In the genomic region with DNA sequence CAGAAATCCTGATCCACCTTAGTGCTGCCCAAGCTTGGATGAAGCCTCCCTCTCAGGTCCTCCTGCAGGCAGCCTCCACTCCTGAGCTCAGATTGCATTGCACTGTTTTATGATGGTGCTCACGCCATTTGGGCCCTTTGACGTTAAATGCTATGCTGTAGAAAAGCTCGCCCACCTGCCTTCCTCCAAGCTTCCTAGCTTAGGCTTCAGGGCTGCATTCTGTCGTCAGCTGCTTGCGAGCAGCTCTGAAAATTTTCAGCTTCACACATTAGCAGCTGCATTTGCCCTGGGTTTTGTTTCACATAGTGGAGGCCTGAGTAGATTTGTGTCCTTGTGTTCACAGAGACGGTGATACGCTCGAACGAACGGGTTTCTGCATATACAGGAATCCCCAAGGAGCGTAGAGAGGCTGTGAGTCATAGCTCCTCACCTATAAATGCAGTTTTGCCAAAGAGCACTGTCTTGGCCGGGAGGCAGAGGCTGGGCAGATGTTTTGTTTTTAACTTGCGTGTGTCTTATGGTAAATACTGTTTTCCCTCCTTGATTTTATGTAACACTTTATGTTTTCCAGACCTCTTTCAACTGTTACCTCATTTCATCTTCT, we compare ENCODE assay signal across 14 mouse cellular contexts. TPM values are rescaled to one million over a fixed set of nuclear protein-coding genes. Genes with fewer than 3 reads are reported as not detected.
DNase-seq lines count a peak whose midpoint lies in the region; ATAC-seq lines count a peak whose summit lies in the region.
"Had no signal": no experiment of that assay in that cellular context is flagged by ENCODE, and none has a peak within 500 bp of the region (broad histone marks: within the 10 kb centered on the region; RNA-seq: fewer than 3 reads in every experiment).

No protein-coding gene starts in this region.

- H3K9ac ChIP-seq in midbrain, embryonic 13.5 days (replicated peaks): no peak overlapping the region
- no peak overlapping the region for H3K9ac ChIP-seq in stomach, embryonic 16.5 days (ENCODE audit: low read length)
- H3K9ac ChIP-seq: liver, embryonic 13.5 days had no signal

- no peaks in the 10 kb centered on the region for H3K9me3 ChIP-seq in midbrain, embryonic 10.5 days (replicated peaks)
- no peaks in the 10 kb centered on the region for H3K9me3 ChIP-seq in midbrain, embryonic 13.5 days
- no peaks in the 10 kb centered on the region for H3K9me3 ChIP-seq in stomach, embryonic 16.5 days (replicated peaks; ENCODE audit: control insufficient read depth, low read length)
- H3K9me3 ChIP-seq: liver, embryonic 13.5 days had no signal

- ATAC-seq in frontal cortex, adult (ENCODE audit: low TSS enrichment): peak; percentile 81
- no peak for ATAC-seq in midbrain, embryonic 13.5 days
- ATAC-seq in stomach, embryonic 16.5 days (ENCODE audit: insufficient read depth, low FRiP score): no peak
- ATAC-seq: midbrain, embryonic 16.5 days had no signal

- WGBS in midbrain, embryonic 10.5 days: 79% methylated on average over 13 of the region's 13 CpGs
- 65% methylated on average over 13 of the region's 13 CpGs for WGBS in midbrain, embryonic 13.5 days
- 49% methylated on average over 13 of the region's 13 CpGs for WGBS in stomach, embryonic 16.5 days

- H3K4me2 ChIP-seq in midbrain, embryonic 13.5 days (replicated peaks): no peak overlapping the region
- no peak overlapping the region for H3K4me2 ChIP-seq in stomach, embryonic 16.5 days (ENCODE audit: low read depth, low read length)
- H3K4me2 ChIP-seq: liver, embryonic 13.5 days had no signal

- no peaks in the 10 kb centered on the region; the same call in 1 of the 2 replicates for H3K27me3 ChIP-seq in midbrain, embryonic 10.5 days (ENCODE audit: low read depth, poor library complexity, severe bottlenecking)
- H3K27me3 ChIP-seq in midbrain, embryonic 13.5 days: 0 out of 2 replicates have a peak, but pooled peaks cover 2% of the 10 kb centered on the region
- H3K27me3 ChIP-seq in stomach, embryonic 16.5 days (ENCODE audit: control insufficient read depth, insufficient read depth, low read length): no peaks in the 10 kb centered on the region
- H3K27me3 ChIP-seq: liver, embryonic 13.5 days had no signal

- H3K4me1 ChIP-seq in midbrain, embryonic 10.5 days: peaks cover 18% of the 10 kb centered on the region
- peaks cover 8% of the 10 kb centered on the region; the same call in 1 of the 2 replicates for H3K4me1 ChIP-seq in midbrain, embryonic 13.5 days (replicated peaks)
- peaks cover 10% of the 10 kb centered on the region; the same call in 1 of the 2 replicates for H3K4me1 ChIP-seq in stomach, embryonic 16.5 days (ENCODE audit: control insufficient read depth, insufficient read depth, low read length)

- DNase-seq in frontal cortex, postnatal 14 days (ENCODE audit: low spot score in 2 of 2): no peak
- no peak for DNase-seq in midbrain, embryonic 10.5 days (ENCODE audit: low spot score)
- DNase-seq in forelimb bud, embryonic 11.5 days (ENCODE audit: low read depth, low spot score): peak; percentile 49
- no peak for DNase-seq in adrenal gland, postnatal 10 days
- no peak for DNase-seq in adrenal gland, adult 8-10 months
- DNase-seq: kidney, postnatal 10 days; liver, embryonic 13.5 days; lung, postnatal 14 days; thymus, postnatal 14 days had no signal

- H3K36me3 ChIP-seq in midbrain, embryonic 10.5 days: no peaks in the 10 kb centered on the region
- no peaks in the 10 kb centered on the region for H3K36me3 ChIP-seq in midbrain, embryonic 13.5 days
- no peaks in the 10 kb centered on the region for H3K36me3 ChIP-seq in stomach, embryonic 16.5 days (ENCODE audit: control insufficient read depth, insufficient read depth, low read length)
- H3K36me3 ChIP-seq: liver, embryonic 13.5 days had no signal

- 0 out of 2 replicates have a peak overlapping the region, but pooled peaks have one; percentile 4 for H3K27ac ChIP-seq in midbrain, embryonic 10.5 days (replicated peaks)
- no peak overlapping the region for H3K27ac ChIP-seq in midbrain, embryonic 13.5 days
- peak overlapping the region; percentile 45; the same call in 1 of the 2 replicates for H3K27ac ChIP-seq in stomach, embryonic 16.5 days (ENCODE audit: low read length)
- H3K27ac ChIP-seq: liver, embryonic 13.5 days had no signal

- no peak overlapping the region for H3K4me3 ChIP-seq in midbrain, embryonic 10.5 days
- H3K4me3 ChIP-seq in midbrain, embryonic 13.5 days (replicated peaks): no peak overlapping the region
- no peak overlapping the region for H3K4me3 ChIP-seq in stomach, embryonic 16.5 days (replicated peaks; ENCODE audit: low read length)
- H3K4me3 ChIP-seq: liver, embryonic 13.5 days had no signal

RNA-seq across cellular contexts. Expression of a gene that starts 49.3 kb away (rescaled TPM):
- polyA plus RNA-seq in midbrain, embryonic 10.5 days (2016; fragmentation: Nextera tagmentation; extraction: Ambion mirVana): 30.2 and 37.3 TPM in 2 replicates
- 102 and 109 TPM in 2 replicates for polyA plus RNA-seq in midbrain, embryonic 13.5 days (2015; fragmentation: Nextera tagmentation; extraction: Ambion mirVana)
- 7.8 and 8.8 TPM in 2 replicates for polyA plus RNA-seq in stomach, embryonic 16.5 days (2015; fragmentation: Nextera tagmentation; extraction: Ambion mirVana)
- 1 to 10 TPM; 7.2 to 9.6 TPM for total RNA-seq in adrenal gland, postnatal 10 days (2021)
- total RNA-seq in adrenal gland, adult 8-10 months (2022): 1 to 10 TPM; 4.5 to 10.0 (median 6.7) TPM
- total RNA-seq: hematopoietic stem cell, adult 5-6 weeks had no signal
